Mouse (Mus musculus): ENCODE results near the gene Fgl2. TPM values are rescaled to one million over a fixed set of nuclear protein-coding genes. Genes with fewer than 3 reads are reported as not detected.

Fgl2 gene
- polyA plus RNA-seq, 1 experiment from 2014 or later = 0.11 TPM

DNA sequence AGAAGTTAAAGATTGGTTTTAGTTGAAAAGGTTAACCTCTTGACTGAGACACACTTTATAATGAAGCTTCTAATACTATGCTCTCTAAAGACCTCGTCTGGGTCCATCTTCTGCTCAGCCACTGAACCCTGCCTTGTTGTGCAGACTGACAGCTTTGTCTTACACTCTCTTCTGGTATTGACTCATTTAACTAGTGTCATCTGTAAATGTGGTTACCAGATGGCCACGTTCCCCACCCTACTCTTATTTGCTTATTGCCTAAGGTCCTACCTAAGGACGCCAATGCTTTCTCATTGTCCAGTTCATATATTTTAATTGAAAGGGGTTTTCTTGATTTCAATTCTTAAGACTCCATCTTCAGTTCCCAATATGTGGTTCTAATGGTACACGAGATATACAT, 16.4 kb downstream of the Fgl2 start:
- H3K4me3 ChIP-seq = no peak overlapping the region
- no peaks in the 10 kb centered on the region for H3K9me3 ChIP-seq (replicated peaks)
- H3K27me3 ChIP-seq (ENCODE audit: low read depth, poor library complexity, severe bottlenecking) = peaks cover 16% of the 10 kb centered on the region; the same call in 1 of the 2 replicates
- peaks cover 3% of the 10 kb centered on the region for H3K4me1 ChIP-seq
- H3K27ac ChIP-seq = no peak overlapping the region
- 85% methylated on average over 4 of the region's 4 CpGs for WGBS
- no peaks in the 10 kb centered on the region for H3K36me3 ChIP-seq
- no peak for DNase-seq (ENCODE audit: low spot score)

DNA sequence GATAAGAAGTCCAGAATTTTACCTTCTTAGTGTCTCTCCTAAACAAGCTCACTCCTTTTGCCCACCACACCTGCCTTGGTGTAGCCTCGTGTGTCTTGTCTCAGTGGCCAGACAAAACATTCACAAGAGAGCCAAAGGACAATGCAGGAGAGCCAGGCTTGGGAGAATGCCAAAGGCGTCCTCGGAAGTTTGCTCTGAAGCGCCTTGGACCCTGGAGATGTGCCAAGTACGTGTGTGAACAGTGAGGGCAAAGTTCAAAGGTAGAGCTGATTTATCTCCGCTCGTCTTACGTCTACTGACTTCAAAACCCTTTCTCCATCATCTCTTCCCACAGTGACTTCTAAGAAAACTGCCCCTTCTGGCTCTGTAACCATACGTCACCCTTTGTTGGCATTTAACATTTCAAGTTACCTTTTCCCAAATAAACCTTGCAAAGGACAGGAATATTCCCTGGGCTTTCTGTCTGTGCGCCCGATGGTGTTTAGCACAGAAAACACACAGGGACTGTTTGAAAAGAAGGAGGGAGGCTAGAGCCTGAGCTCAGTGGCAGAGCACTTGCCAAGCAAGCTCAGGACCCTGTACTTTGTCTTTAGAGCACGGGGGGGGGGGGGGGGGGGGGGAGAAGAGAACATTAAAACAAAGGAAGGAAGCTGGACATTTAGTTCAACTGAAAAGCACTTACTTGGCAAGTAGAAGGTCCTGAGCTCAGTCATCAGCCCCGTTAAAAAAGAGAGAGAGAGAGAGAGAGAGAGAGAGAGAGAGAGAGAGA, 19.4 kb downstream of the Fgl2 start:
- no peaks in the 10 kb centered on the region for H3K27me3 ChIP-seq (ENCODE audit: low read depth, poor library complexity, severe bottlenecking)
- no peak for DNase-seq (ENCODE audit: low spot score)
- no peak overlapping the region for H3K4me3 ChIP-seq
- WGBS = 61% methylated on average over 13 of the region's 13 CpGs
- H3K9me3 ChIP-seq (replicated peaks) = no peaks in the 10 kb centered on the region
- no peaks in the 10 kb centered on the region for H3K36me3 ChIP-seq
- 0 out of 2 replicates have a peak, but pooled peaks cover 4% of the 10 kb centered on the region for H3K4me1 ChIP-seq
- H3K27ac ChIP-seq = no peak overlapping the region

DNA sequence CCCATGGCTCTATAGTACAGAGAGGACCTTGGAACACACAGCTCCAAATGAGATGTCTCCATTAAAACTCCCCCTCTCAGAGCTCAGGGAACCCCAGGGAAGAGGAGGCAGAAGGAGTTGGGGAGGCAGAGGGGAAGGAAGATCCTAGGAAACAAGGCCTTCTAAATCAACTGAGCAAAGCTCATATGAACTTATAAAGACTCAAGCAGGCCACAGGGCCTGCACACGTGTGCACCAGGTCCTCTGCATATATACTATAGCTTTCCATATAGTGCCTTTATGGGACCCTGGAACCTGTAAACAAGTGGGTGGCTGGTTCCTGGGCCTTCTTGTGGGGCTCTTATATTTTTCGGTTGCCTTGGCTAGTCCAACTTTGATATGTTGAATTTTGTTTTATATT, 22.1 kb downstream of the Fgl2 start:
- H3K4me3 ChIP-seq = no peak overlapping the region
- H3K9me3 ChIP-seq (replicated peaks) = no peaks in the 10 kb centered on the region
- 0 out of 2 replicates have a peak, but pooled peaks cover 4% of the 10 kb centered on the region for H3K4me1 ChIP-seq
- H3K27ac ChIP-seq = no peak overlapping the region
- 79% methylated on average over 2 of the region's 2 CpGs for WGBS
- H3K27me3 ChIP-seq (ENCODE audit: low read depth, poor library complexity, severe bottlenecking) = no peaks in the 10 kb centered on the region
- no peak for DNase-seq (ENCODE audit: low spot score)
- no peaks in the 10 kb centered on the region for H3K36me3 ChIP-seq

DNA sequence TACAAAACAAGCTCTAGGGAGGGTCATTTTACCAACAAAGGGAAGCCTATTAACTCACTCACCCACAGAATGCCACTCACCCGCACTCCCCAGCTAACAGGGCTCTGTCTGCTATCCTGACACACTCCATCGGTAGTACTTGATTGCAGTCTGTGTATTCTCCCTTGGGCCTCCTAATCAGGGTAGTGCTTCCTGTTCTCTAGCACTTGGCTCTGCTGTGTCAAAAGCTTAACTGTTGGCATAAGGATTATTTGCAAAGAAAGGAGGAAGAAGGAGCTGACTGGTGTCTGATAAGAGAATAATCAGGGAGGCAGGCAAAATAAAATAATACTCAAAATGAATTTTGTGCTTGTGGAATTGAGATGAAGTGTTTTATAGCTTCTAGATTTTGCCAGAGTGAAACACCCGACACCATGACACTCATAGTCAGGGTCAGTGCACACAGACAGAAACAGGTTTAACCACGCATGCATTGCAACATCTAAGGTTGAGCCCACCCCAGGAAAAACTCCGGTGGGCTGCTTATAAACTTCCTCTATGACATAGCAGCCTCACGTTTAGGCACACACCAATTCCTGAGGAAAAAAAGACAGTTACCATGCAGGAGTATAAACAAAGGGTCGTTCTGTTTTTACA, 22.9 kb downstream of the Fgl2 start:
- Histone ChIP-seq H3K9me3 (replicated peaks) (no peaks in the 10 kb centered on the region), H3K36me3 (no peaks in the 10 kb centered on the region), H3K4me3 (no peak overlapping the region), H3K27ac (no peak overlapping the region), H3K27me3 (ENCODE audit: low read depth, poor library complexity, severe bottlenecking) (no peaks in the 10 kb centered on the region), H3K4me1 (0 out of 2 replicates have a peak, but pooled peaks cover 4% of the 10 kb centered on the region)
- DNase-seq (ENCODE audit: low spot score) = no peak
- 69% methylated on average over 7 of the region's 7 CpGs for WGBS

DNA sequence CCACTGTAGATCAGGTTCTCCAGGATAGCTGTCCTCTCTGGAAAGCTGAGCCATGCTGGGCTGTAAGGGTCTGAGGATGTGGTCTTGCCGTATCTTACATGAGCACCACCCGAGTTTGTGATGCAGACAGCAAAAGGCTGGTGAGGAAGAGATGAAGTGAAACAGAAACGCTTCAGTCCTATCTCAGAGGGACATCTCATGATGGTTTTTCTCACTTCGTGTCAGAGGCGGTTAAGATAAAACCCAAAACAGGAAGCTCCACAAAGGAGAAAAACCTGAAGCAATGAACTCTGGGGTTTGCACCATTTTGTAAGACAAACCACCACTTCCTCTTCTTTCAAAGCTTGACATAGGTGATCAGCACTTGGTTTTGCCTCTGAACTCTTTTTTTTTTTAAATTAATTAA, 38.8 kb downstream of the Fgl2 start:
- Histone ChIP-seq H3K27ac (no peak overlapping the region), H3K9me3 (replicated peaks) (no peaks in the 10 kb centered on the region), H3K36me3 (no peaks in the 10 kb centered on the region), H3K4me3 (no peak overlapping the region), H3K27me3 (ENCODE audit: low read depth, poor library complexity, severe bottlenecking) (no peaks in the 10 kb centered on the region), H3K4me1 (no peaks in the 10 kb centered on the region)
- 89% methylated on average over 5 of the region's 5 CpGs for WGBS
- no peak for DNase-seq (ENCODE audit: low spot score)

DNA sequence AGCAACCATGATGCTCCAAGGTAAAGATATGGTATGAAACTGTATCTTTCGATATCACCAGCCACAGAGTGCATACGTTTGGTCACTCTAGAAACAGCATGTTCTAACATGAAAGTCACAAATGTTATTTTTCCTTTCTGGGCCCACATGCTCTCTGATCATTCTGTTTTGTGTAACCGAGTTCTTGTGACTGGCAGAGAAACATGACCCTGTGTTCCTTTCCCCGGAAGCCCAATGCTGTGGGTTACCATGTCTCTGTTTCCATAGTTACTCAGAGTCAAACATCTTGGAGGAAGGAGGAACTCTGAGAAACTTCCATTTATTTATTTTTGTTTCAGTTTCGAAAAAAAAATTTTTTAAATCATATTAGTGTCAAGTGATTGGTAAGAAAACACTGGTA, 39.6 kb downstream of the Fgl2 start:
- H3K4me1 ChIP-seq = no peaks in the 10 kb centered on the region
- H3K36me3 ChIP-seq = no peaks in the 10 kb centered on the region
- H3K9me3 ChIP-seq (replicated peaks) = no peaks in the 10 kb centered on the region
- H3K27me3 ChIP-seq (ENCODE audit: low read depth, poor library complexity, severe bottlenecking) = no peaks in the 10 kb centered on the region
- H3K27ac ChIP-seq = no peak overlapping the region
- 85% methylated on average over 5 of the region's 5 CpGs for WGBS
- H3K4me3 ChIP-seq = no peak overlapping the region
- DNase-seq (ENCODE audit: low spot score) = no peak

DNA sequence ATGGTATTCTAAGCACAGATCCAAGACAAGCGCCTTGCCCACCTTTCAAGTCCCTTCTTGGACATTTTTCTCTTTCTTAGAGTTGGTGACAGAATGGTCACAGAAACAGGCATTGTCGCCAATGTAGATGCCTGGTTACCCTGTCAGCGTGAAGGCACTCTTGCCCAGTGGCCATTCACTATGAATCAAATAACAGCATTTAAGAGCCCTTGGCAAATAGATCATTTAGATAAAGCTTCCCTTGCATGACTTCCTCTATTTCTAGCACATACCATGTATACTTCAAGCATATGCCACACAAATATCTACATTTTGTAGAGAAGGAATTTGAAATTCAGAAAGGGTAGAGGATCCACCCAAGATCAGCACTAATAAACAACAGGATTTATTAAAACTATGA, 40.9 kb downstream of the Fgl2 start:
- no peaks in the 10 kb centered on the region for H3K27me3 ChIP-seq (ENCODE audit: low read depth, poor library complexity, severe bottlenecking)
- no peaks in the 10 kb centered on the region for H3K36me3 ChIP-seq
- 92% methylated on average over 3 of the region's 3 CpGs for WGBS
- H3K27ac ChIP-seq = no peak overlapping the region
- no peaks in the 10 kb centered on the region for H3K9me3 ChIP-seq (replicated peaks)
- DNase-seq (ENCODE audit: low spot score) = no peak
- H3K4me3 ChIP-seq = no peak overlapping the region
- no peaks in the 10 kb centered on the region for H3K4me1 ChIP-seq

DNA sequence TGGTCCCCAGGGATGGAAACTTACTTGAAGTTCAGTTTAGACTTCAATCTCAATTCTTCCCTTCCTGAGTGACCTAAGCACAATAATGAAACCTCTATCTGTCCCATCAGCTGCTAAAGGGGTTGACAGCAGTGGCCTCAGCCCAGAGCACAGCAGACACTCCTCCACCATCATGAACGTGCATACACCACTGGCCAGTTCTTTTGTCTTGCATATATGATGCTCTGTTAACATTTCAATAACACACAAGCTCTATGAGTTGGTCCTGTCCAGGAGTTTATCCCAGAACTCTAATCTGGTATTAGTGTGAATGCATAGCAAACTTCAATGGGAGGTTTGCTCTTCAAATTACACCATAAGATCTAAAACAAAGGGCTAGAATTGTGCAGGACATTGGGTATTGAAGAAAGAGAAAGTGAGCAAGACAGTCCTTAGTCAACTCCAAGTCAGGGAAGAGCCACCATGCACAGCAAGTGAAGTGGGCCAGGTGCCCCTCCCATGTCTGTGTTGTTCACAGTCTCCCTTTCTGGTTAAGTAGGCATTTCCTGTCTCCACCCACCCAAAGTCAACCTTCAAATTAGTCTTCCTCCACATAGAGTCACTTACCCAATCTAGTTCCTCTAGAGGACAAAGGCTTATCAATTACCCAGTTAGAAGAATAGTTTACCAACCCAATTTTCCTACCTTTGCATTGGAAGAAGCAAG, 41.8 kb downstream of the Fgl2 start:
- Histone ChIP-seq H3K27me3 (ENCODE audit: low read depth, poor library complexity, severe bottlenecking) (no peaks in the 10 kb centered on the region), H3K36me3 (no peaks in the 10 kb centered on the region), H3K4me3 (no peak overlapping the region), H3K4me1 (no peaks in the 10 kb centered on the region), H3K9me3 (replicated peaks) (no peaks in the 10 kb centered on the region), H3K27ac (no peak overlapping the region)
- WGBS = 72% methylated on average over 1 of the region's 1 CpGs
- DNase-seq (ENCODE audit: low spot score) = no peak

DNA sequence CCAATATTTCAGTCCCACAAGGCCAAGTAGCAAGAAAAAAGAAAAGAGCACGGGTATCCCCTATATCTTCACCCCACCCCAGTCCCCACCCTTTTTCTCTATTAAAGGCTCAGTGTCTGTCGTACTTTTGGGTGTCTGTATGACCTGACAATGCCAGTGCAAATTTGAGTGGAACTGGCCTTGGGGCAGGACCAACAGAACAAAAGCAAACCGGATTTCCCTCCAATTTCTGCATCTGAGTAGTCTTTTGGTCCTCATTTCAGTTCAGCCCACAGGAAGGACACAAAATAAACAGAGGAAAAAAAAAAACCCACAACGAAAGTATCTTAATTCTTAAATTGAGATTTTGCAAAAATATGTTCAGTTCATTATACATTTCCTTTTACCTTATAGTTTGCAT, 46.2 kb downstream of the Fgl2 start:
- 76% methylated on average over 4 of the region's 4 CpGs for WGBS
- no peak for DNase-seq (ENCODE audit: low spot score)
- Histone ChIP-seq H3K27ac (no peak overlapping the region), H3K36me3 (no peaks in the 10 kb centered on the region), H3K9me3 (replicated peaks) (no peaks in the 10 kb centered on the region), H3K4me1 (no peaks in the 10 kb centered on the region), H3K4me3 (no peak overlapping the region), H3K27me3 (ENCODE audit: low read depth, poor library complexity, severe bottlenecking) (no peaks in the 10 kb centered on the region)

DNA sequence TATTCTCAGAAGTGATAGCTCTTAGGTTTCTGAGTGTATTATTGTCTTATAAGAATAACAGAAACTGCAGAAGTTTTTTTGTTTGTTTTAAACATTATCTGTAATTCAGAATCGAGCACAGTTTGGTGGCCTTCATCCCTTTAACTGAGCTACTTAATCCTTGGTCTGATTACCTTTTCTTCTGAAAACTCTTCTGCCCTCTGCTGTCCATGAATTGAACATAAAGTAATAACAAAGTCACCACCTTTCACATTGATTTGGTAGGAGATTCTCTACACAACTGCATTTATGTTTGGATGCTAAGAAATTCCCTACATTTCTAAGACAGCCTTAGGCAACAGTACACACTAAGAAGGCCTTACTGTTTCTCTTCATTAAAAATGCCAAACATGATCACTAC, 48.2 kb downstream of the Fgl2 start:
- Histone ChIP-seq H3K36me3 (no peaks in the 10 kb centered on the region), H3K9me3 (replicated peaks) (no peaks in the 10 kb centered on the region), H3K4me3 (no peak overlapping the region), H3K27me3 (ENCODE audit: low read depth, poor library complexity, severe bottlenecking) (no peaks in the 10 kb centered on the region), H3K27ac (no peak overlapping the region), H3K4me1 (peaks cover 6% of the 10 kb centered on the region)
- WGBS = 58% methylated on average over 1 of the region's 1 CpGs
- DNase-seq (ENCODE audit: low spot score) = no peak

DNA sequence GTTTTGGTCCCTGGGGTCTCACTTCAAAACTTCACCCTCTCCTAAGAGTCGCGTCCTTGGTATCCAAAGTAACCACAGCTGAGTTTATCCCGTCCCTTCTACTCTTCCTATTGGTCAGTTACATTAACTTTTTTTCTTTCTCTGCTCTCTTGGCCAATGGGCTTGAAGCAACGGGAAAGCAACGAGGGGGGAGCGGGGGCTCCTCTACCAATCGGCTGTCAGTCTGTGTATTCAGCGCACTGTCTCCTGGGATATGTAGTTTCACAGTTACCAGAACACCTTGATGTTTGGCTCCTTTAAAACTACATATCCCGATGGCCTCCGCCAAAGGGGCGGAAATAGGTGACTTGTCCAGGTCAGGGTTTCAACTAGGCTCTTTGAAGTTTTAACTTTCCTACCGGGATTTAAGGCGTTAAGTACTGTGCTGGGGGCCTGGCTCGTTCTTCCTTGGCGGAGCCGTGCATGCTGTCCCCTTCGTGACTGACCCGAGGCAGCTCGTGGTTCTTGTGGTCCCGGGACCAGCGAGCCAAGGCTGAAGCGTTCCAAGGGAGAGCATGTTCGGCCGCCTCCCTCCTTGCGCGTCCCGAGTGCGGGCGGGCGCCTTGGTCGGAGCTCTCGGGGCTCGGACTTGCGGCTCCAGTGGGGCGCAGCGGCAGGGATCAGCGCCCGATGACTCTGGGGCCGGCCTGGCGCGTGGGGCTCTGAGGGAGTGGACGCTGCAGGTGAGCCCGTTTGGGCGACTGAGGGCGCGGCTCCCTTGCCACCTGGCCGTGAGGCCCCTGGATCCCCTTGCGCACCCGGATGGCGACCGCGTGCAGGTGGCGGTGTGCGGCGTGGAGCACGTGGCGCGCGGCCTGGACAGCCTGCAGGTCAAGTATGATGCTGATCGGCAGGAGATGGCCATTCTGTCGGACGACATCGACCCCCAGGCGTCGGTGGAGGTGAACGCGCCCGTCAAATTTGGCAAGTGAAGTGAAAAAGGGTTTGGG, 52.5 kb downstream of the Fgl2 start, which contains the start of the genes Ccdc146 and Fam185a:
TSS of gene Ccdc146 (minus strand) at position 64 of the 989 bp plus-strand sequence.
TSS of gene Fam185a (plus strand) at position 345 of the 989 bp plus-strand sequence.
- H3K36me3 ChIP-seq = no peaks in the 10 kb centered on the region
- DNase-seq (ENCODE audit: low spot score) = peak; percentile 75
- peak within 1 kb of the TSS; percentile 90 for H3K4me3 ChIP-seq
- no peaks in the 10 kb centered on the region for H3K9me3 ChIP-seq (replicated peaks)
- H3K27ac ChIP-seq = peak within 1 kb of the TSS; percentile 89
- peaks cover 20% of the 10 kb centered on the region for H3K4me1 ChIP-seq
- no peaks in the 10 kb centered on the region for H3K27me3 ChIP-seq (ENCODE audit: low read depth, poor library complexity, severe bottlenecking)
- WGBS = under 1% methylated on average over 68 of the region's 68 CpGs

DNA sequence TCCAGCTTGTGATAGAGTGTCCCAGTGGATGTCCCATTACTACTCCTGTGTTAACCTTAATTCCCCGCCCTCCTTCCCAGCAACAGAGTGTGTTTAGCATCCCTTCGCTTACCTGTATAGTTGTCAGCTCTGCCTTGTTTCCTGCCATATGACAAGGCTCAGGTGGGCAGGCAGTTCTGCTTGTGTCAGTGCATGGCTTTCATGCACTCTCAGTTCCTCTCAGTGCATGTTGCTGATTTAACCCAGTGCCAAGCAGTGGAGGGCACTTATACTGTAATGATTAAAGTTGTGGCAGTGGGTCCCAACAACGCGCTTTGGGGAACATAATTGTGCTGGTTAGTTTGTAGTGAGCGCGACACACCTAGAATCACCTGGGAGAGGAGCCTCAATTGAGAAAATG, 54.2 kb downstream of the Fgl2 start:
- WGBS = 93% methylated on average over 6 of the region's 6 CpGs
- H3K4me3 ChIP-seq = no peak overlapping the region; the same call in 1 of the 2 replicates

More for the DNA sequence above, 54.2 kb downstream of the Fgl2 start:
- DNase-seq (ENCODE audit: low spot score) = no peak
- Histone ChIP-seq H3K4me1 (peaks cover 20% of the 10 kb centered on the region), H3K9me3 (replicated peaks) (no peaks in the 10 kb centered on the region), H3K27me3 (ENCODE audit: low read depth, poor library complexity, severe bottlenecking) (no peaks in the 10 kb centered on the region), H3K36me3 (no peaks in the 10 kb centered on the region), H3K27ac (no peak overlapping the region)

Data from limb, embryonic 10.5 days (tissue).